Mouse (Mus musculus) forebrain, postnatal 0 days (tissue): ENCODE data around the gene Nr3c2. TPM values are rescaled to one million over a fixed set of nuclear protein-coding genes. Genes with fewer than 3 reads are reported as not detected.
A peak's percentile ranks its signal among the peaks of the same experiment; 100 is the strongest.

Experiments
- ATAC-seq: fragments of 200-750 bp; cut with Nextera tagmentation; 2 replicates; pipeline ENCODE4 v1.8.0; 2017; ENCODE audit warnings: mild to moderate bottlenecking, moderate library complexity
- DNase-seq: peaks from one replicate; pipeline ENCODE4 v3.0.0-alpha.2; 2015
- H3K27ac ChIP-seq: fragments of 300-500 bp; sonication (generic); 2 replicates; pipeline ENCODE4 v1.5.1; 2014; ENCODE audit warnings: low read depth, mild to moderate bottlenecking, antibody characterized with exemption, low read length, moderate library complexity, mixed read lengths
- H3K27me3 ChIP-seq: fragments of 300-500 bp; sonication (generic); 2 replicates; pipeline ENCODE4 v1.6.1; 2014; ENCODE audit warnings: mild to moderate bottlenecking, low read length, mixed read lengths; ENCODE audit not compliant: insufficient read depth
- H3K36me3 ChIP-seq: fragments of 300-500 bp; sonication (generic); 2 replicates; pipeline ENCODE4 v1.6.1; 2014; ENCODE audit warnings: mild to moderate bottlenecking, moderate library complexity; ENCODE audit not compliant: insufficient read depth
- H3K4me1 ChIP-seq: fragments of 300-500 bp; sonication (generic); 2 replicates; pipeline ENCODE4 v1.6.1; 2014; ENCODE audit warnings: antibody characterized with exemption; ENCODE audit not compliant: insufficient read depth
- H3K4me2 ChIP-seq: fragments of 300-500 bp; sonication (generic); 2 replicates; pipeline ENCODE4 v1.6.1; 2014; ENCODE audit warnings: low read depth, mild to moderate bottlenecking, moderate library complexity
- H3K4me3 ChIP-seq: fragments of 300-500 bp; sonication (generic); 2 replicates; pipeline ENCODE4 v1.5.1; 2014; ENCODE audit warnings: low read depth, low read length, mixed read lengths
- H3K9ac ChIP-seq: fragments of 300-500 bp; sonication (generic); 2 replicates; pipeline ENCODE4 v1.6.1; 2014; ENCODE audit warnings: mild to moderate bottlenecking
- H3K9me3 ChIP-seq: fragments of 300-500 bp; sonication (generic); 2 replicates; pipeline ENCODE4 v1.6.1; 2016; ENCODE audit warnings: low read length
- CTCF ChIP-seq: sonication (generic); IDR thresholded peaks from 2 replicates; pipeline ENCODE4 v1.5.1; 2016; ENCODE audit warnings: antibody characterized with exemption, control low read depth, low read depth
- WGBS: fragments of 180-500 bp; shearing (Covaris S2); extraction: QIAGEN DNeasy Blood & Tissue Kit; methylation state at CpG from one replicate; pipeline ENCODE4 v1.1.7; 2014; 5-methylcytosine and 5-hydroxymethylcytosine counted together
- polyA plus RNA-seq: library from polyadenylated mRNA; unstranded; fragments of >200 nt; fragmentation: Nextera tagmentation; extraction: Ambion mirVana; gene quantifications from 2 replicates; pipeline ENCODE4 v1.2.1, GENCODE M21; 2015
- total RNA-seq: library from RNA; depleted of rRNA; stranded (reverse); fragments of >200 nt; gene quantifications from 2 replicates; pipeline ENCODE4 v1.2.3, GENCODE M21; 2014

Nr3c2 gene
- total and polyA plus RNA-seq, 2 experiments from 2014 or later: 10.4 to 13.4 TPM

DNA sequence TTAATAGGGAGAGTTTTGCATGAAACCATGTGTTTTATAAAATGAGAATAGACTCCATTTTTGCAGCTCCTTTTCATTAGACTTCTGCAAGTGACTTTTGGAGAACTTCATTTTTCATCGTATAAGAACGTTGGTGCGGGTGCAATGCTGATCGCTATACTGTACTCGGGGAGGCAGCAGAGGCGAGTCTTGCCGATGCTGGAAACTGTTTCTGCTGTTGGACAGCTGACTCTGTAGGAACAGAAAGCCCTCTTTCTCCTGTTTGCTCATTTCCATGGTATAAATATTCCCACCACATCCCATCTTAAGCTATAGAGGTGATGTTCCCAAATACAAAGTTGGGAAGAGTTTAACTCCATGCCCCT, 135.2 kb downstream of the Nr3c2 start:
- Histone ChIP-seq H3K27me3 (no peaks in the 10 kb centered on the region), H3K9me3 (no peaks in the 10 kb centered on the region), H3K9ac (no peak overlapping the region), H3K27ac (no peak overlapping the region), H3K4me1 (no peaks in the 10 kb centered on the region), H3K4me2 (no peak overlapping the region), H3K36me3 (no peaks in the 10 kb centered on the region), H3K4me3 (no peak overlapping the region)
- 92% methylated on average over 7 of the region's 7 CpGs for WGBS
- no peak for TF ChIP-seq CTCF
- DNase-seq (no peak), ATAC-seq (no peak)

- Histone ChIP-seq H3K4me2 (no peak overlapping the region), H3K27me3 (no peaks in the 10 kb centered on the region), H3K4me1 (no peaks in the 10 kb centered on the region), H3K36me3 (no peaks in the 10 kb centered on the region), H3K9ac (no peak overlapping the region), H3K27ac (no peak overlapping the region), H3K4me3 (no peak overlapping the region), H3K9me3 (no peaks in the 10 kb centered on the region)
- WGBS: 92% methylated on average over 5 of the region's 5 CpGs
- DNase-seq (no peak), ATAC-seq (no peak)
- no peak for TF ChIP-seq CTCF
Measured at GRCm38 (mm10) chr8:77041214-77041613, 142.0 kb downstream of the Nr3c2 start.

- ATAC-seq (no peak), DNase-seq (no peak)
- 92% methylated on average over 12 of the region's 12 CpGs for WGBS
- Histone ChIP-seq H3K4me1 (no peaks in the 10 kb centered on the region), H3K27ac (no peak overlapping the region), H3K9me3 (no peaks in the 10 kb centered on the region), H3K9ac (no peak overlapping the region), H3K4me2 (no peak overlapping the region), H3K27me3 (no peaks in the 10 kb centered on the region), H3K4me3 (no peak overlapping the region), H3K36me3 (no peaks in the 10 kb centered on the region)
- no peak for TF ChIP-seq CTCF
Measured at GRCm38 (mm10) chr8:77044849-77045248, 145.6 kb downstream of the Nr3c2 start.

- H3K4me3 ChIP-seq: no peak overlapping the region
- ATAC-seq (no peak), DNase-seq (no peak)
- H3K36me3 ChIP-seq: no peaks in the 10 kb centered on the region
- no peak overlapping the region for H3K9ac ChIP-seq
- no peak for TF ChIP-seq CTCF
- WGBS: 87% methylated on average over 1 of the region's 1 CpGs
- no peaks in the 10 kb centered on the region for H3K27me3 ChIP-seq
- no peaks in the 10 kb centered on the region for H3K9me3 ChIP-seq
- H3K4me2 ChIP-seq: no peak overlapping the region
- no peak overlapping the region for H3K27ac ChIP-seq
- no peaks in the 10 kb centered on the region for H3K4me1 ChIP-seq
Measured at GRCm38 (mm10) chr8:77045711-77046110, 146.5 kb downstream of the Nr3c2 start.

DNA sequence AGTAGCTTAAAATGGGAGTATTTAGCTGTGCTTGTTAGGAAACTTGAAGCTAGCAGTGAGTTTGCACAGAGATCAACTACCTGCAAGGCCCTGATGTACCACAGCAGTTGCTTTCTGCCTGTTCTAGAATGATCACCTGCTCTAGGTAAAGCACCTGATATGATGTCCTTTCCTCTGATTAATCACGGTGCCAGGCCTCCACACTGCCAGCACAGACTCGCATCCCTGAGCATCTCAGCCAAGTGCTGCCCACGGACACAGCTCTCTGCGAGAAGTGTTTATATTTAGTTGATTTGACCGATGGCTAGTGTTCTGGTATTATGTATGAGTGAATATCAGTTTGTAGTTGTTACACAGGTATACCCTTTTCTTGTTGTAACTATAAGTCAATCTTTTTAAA, 147.0 kb downstream of the Nr3c2 start:
- no peak overlapping the region for H3K4me3 ChIP-seq
- no peak overlapping the region for H3K27ac ChIP-seq
- no peaks in the 10 kb centered on the region for H3K9me3 ChIP-seq
- no peak for DNase-seq
- WGBS: 88% methylated on average over 5 of the region's 5 CpGs
- H3K4me2 ChIP-seq: no peak overlapping the region
- no peaks in the 10 kb centered on the region for H3K4me1 ChIP-seq
- H3K27me3 ChIP-seq: no peaks in the 10 kb centered on the region
- H3K36me3 ChIP-seq: no peaks in the 10 kb centered on the region
- no peak for ATAC-seq
- no peak for TF ChIP-seq CTCF
- no peak overlapping the region for H3K9ac ChIP-seq

DNA sequence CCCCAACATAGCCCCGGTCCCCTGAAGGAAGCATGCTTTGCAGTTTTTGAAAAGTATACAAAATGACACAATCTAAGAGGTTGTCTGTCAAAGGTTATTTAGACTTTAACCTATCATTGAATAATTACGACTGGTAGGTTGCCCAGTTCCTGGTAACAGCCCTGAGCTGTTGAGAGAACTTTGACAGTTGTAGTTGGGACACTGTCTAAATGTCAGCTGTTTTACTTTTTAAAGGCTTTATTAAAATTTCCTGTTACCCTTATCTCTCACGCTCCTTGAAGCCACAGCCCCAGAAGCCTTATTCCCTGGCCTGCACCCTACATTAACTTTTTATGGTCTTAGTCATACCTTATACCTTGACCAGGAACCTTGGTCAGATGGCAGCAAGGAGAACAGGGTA, 147.5 kb downstream of the Nr3c2 start:
- Histone ChIP-seq H3K9me3 (no peaks in the 10 kb centered on the region), H3K36me3 (no peaks in the 10 kb centered on the region), H3K27me3 (no peaks in the 10 kb centered on the region), H3K9ac (no peak overlapping the region), H3K4me3 (no peak overlapping the region), H3K27ac (no peak overlapping the region), H3K4me2 (no peak overlapping the region), H3K4me1 (no peaks in the 10 kb centered on the region)
- 86% methylated on average over 3 of the region's 3 CpGs for WGBS
- TF ChIP-seq CTCF: no peak
- DNase-seq: no peak
- ATAC-seq: no peak

GRCm38 (mm10) chr8:77051399-77052275, 152.4 kb downstream of the Nr3c2 start:
- WGBS: 35% methylated on average over 10 of the region's 10 CpGs
- no peak for TF ChIP-seq CTCF
- H3K9me3 ChIP-seq: no peaks in the 10 kb centered on the region
- H3K4me1 ChIP-seq: no peaks in the 10 kb centered on the region
- no peaks in the 10 kb centered on the region for H3K27me3 ChIP-seq
- H3K4me2 ChIP-seq: peak overlapping the region; percentile 15; the same call in 1 of the 2 replicates
- H3K9ac ChIP-seq: no peak overlapping the region
- peak; percentile 79 for ATAC-seq
- H3K36me3 ChIP-seq: no peaks in the 10 kb centered on the region
- no peak overlapping the region for H3K4me3 ChIP-seq
- H3K27ac ChIP-seq: peak overlapping the region; percentile 23
- DNase-seq: peak; percentile 39
